Comparison of ENCODE assay signal across 9 mouse cellular contexts in the genomic region with DNA sequence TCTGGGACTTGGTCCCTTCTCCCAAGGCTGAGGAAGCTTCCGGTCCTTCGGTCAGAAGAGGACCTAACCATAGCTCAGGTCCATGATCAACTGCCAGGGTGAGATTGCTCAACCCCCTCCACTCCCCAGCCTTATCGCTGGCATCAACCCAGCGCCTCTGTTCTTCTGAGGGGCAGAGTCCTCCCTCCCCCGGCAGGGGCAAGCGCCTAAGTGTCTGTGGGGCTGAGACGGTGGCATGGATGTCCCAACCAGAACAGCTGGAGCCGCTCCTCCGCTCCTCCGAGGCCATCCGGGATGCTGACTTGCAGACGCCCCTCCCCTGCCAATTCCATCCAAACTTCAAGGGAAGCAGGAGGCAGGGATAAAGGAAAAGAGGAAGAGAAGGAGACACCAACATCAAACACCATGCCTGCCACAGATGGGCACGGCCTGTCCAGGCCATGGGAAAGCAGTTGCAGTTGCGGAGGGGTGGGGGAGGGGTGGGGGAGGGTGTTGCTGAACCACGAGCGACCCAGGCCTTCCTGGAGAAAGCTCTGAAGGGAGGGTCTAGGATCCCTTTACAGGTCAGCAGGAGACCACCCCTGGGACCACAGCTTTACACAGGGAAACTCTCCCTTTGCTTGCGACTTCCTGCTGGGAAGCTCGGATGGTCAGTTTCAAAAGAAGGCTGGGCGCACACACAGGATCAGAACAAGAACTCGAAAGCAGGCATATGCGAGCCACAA. TPM values are rescaled to one million over a fixed set of nuclear protein-coding genes. Genes with fewer than 3 reads are reported as not detected.
DNase-seq lines count a peak whose midpoint lies in the region; ATAC-seq and TF ChIP-seq lines count a peak whose summit lies in the region.
"Had no signal": no experiment of that assay in that cellular context is flagged by ENCODE, and none has a peak within 500 bp of the region (broad histone marks: within the 10 kb centered on the region; RNA-seq: fewer than 3 reads in every experiment).

No protein-coding gene starts in this region.

- H3K4me2 ChIP-seq in embryonic facial prominence, embryonic 13.5 days: peak overlapping the region; percentile 80
- peak overlapping the region; percentile 75 for H3K4me2 ChIP-seq in limb, embryonic 14.5 days (replicated peaks; ENCODE audit: low read depth, low read length, severe bottlenecking)
- H3K4me2 ChIP-seq in midbrain, embryonic 11.5 days: peak overlapping the region; percentile 86

- H3K27me3 ChIP-seq in embryonic facial prominence, embryonic 13.5 days: no peaks in the 10 kb centered on the region
- H3K27me3 ChIP-seq in limb, embryonic 14.5 days (ENCODE audit: control insufficient read depth, insufficient read depth, low read length): no peaks in the 10 kb centered on the region
- H3K27me3 ChIP-seq in midbrain, embryonic 11.5 days (ENCODE audit: control insufficient read depth, insufficient read depth, low read length): no peaks in the 10 kb centered on the region
- H3K27me3 ChIP-seq: CH12.LX had no signal

- no peak for TF ChIP-seq POLR2A in limb, embryonic 14.5 days (IDR thresholded peaks at IDR 0.05; ENCODE audit: borderline replicate concordance, extremely low read depth, insufficient read depth, insufficient read length)

- H3K9me3 ChIP-seq in embryonic facial prominence, embryonic 13.5 days: no peaks in the 10 kb centered on the region
- H3K9me3 ChIP-seq in limb, embryonic 14.5 days (ENCODE audit: control insufficient read depth, low read length): no peaks in the 10 kb centered on the region
- no peaks in the 10 kb centered on the region for H3K9me3 ChIP-seq in midbrain, embryonic 11.5 days (ENCODE audit: control insufficient read depth, low read length)

- no peak for DNase-seq in layer of hippocampus, adult 2 months (ENCODE audit: low spot score in 2 of 2)
- no peak for DNase-seq in layer of hippocampus, postnatal 14 days (ENCODE audit: low spot score in 2 of 2)
- peak; percentile 54 for DNase-seq in heart, postnatal 4 days
- DNase-seq in limb, embryonic 14.5 days (ENCODE audit: low spot score): no peak
- peak; percentile 94 for DNase-seq in midbrain, embryonic 11.5 days (ENCODE audit: low spot score, missing footprints)
- DNase-seq in thymus, postnatal 14 days: peak; percentile 39
- no peak for DNase-seq in layer of hippocampus, adult 9-10 months (ENCODE audit: low spot score)

- ATAC-seq in embryonic facial prominence, embryonic 13.5 days (ENCODE audit: insufficient number of reproducible peaks, insufficient read depth, low FRiP score, low TSS enrichment, low read depth): no peak
- ATAC-seq in limb, embryonic 14.5 days (ENCODE audit: low FRiP score, low read depth): no peak
- no peak for ATAC-seq in midbrain, embryonic 11.5 days (ENCODE audit: low FRiP score)

- 6% methylated on average over 21 of the region's 21 CpGs for WGBS in embryonic facial prominence, embryonic 13.5 days
- 9% methylated on average over 20 of the region's 21 CpGs for WGBS in limb, embryonic 14.5 days
- WGBS in midbrain, embryonic 11.5 days: 12% methylated on average over 21 of the region's 21 CpGs

- H3K9ac ChIP-seq in embryonic facial prominence, embryonic 13.5 days: peak overlapping the region; percentile 95
- peak overlapping the region; percentile 88 for H3K9ac ChIP-seq in limb, embryonic 14.5 days (ENCODE audit: low read depth, low read length, severe bottlenecking)
- H3K9ac ChIP-seq in midbrain, embryonic 11.5 days (ENCODE audit: low read length): peak overlapping the region; percentile 96

- peaks cover 52% of the 10 kb centered on the region for H3K4me1 ChIP-seq in embryonic facial prominence, embryonic 13.5 days
- H3K4me1 ChIP-seq in limb, embryonic 14.5 days (ENCODE audit: control insufficient read depth, insufficient read depth, low read length): peaks cover 30% of the 10 kb centered on the region
- H3K4me1 ChIP-seq in midbrain, embryonic 11.5 days (ENCODE audit: control insufficient read depth, insufficient read depth, low read length): peaks cover 27% of the 10 kb centered on the region

- peak overlapping the region; percentile 98 for H3K27ac ChIP-seq in layer of hippocampus, adult 2 months
- peak overlapping the region; percentile 100 for H3K27ac ChIP-seq in embryonic facial prominence, embryonic 13.5 days
- H3K27ac ChIP-seq in limb, embryonic 14.5 days (replicated peaks; ENCODE audit: low read depth, low read length): peak overlapping the region; percentile 97
- H3K27ac ChIP-seq in midbrain, embryonic 11.5 days (ENCODE audit: low read depth, low read length): peak overlapping the region; percentile 85

- peaks cover 26% of the 10 kb centered on the region for H3K36me3 ChIP-seq in embryonic facial prominence, embryonic 13.5 days
- H3K36me3 ChIP-seq in limb, embryonic 14.5 days (ENCODE audit: control insufficient read depth, insufficient read depth, low read length): peaks cover 29% of the 10 kb centered on the region
- H3K36me3 ChIP-seq in midbrain, embryonic 11.5 days (ENCODE audit: control insufficient read depth, insufficient read depth, low read length): peaks cover 2% of the 10 kb centered on the region; the same call in 1 of the 2 replicates

- TF ChIP-seq CTCF in layer of hippocampus, adult 2 months (conservative IDR thresholded peaks at IDR 0.05): no peak

- peak overlapping the region; percentile 80 for H3K4me3 ChIP-seq in layer of hippocampus, adult 2 months
- H3K4me3 ChIP-seq in embryonic facial prominence, embryonic 13.5 days: peak overlapping the region; percentile 85
- peak overlapping the region; percentile 90 for H3K4me3 ChIP-seq in limb, embryonic 14.5 days (replicated peaks; ENCODE audit: low read length)
- H3K4me3 ChIP-seq in midbrain, embryonic 11.5 days (ENCODE audit: low read depth, low read length): peak overlapping the region; percentile 93

RNA-seq across cellular contexts. Expression of gene Cdc42ep4, which starts 2.7 kb away (rescaled TPM):
- total RNA-seq in layer of hippocampus, adult 2 months (2021): 10 to 100 TPM; 30.5 to 35.2 TPM
- 10 to 100 TPM; 42.1 to 46.9 TPM for total RNA-seq in layer of hippocampus, postnatal 14 days (2021)
- polyA plus RNA-seq in embryonic facial prominence, embryonic 13.5 days (2015; fragmentation: Nextera tagmentation; extraction: Ambion mirVana): 108 and 119 TPM in 2 replicates
- 10 to 100 TPM; 18.7 to 20.7 TPM for total RNA-seq in heart, postnatal 4 days (2021)
- polyA plus RNA-seq in limb, embryonic 14.5 days (2012; rRNA removed): 47.3 and 61.4 TPM in 2 replicates
- polyA plus RNA-seq in limb, embryonic 14.5 days (2014; fragmentation: Nextera tagmentation; extraction: Ambion mirVana): 49.6 and 57.3 TPM in 2 replicates
- 54.6 and 60.4 TPM in 2 replicates for polyA plus RNA-seq in midbrain, embryonic 11.5 days (2014; fragmentation: Nextera tagmentation; extraction: Ambion mirVana)

RNA-seq across cellular contexts. Expression of gene Cpsf4l, which starts 39.1 kb away (rescaled TPM):
- not detected for total RNA-seq in layer of hippocampus, adult 2 months (2021)
- total RNA-seq in layer of hippocampus, postnatal 14 days (2021): not detected
- polyA plus RNA-seq in embryonic facial prominence, embryonic 13.5 days (2015; fragmentation: Nextera tagmentation; extraction: Ambion mirVana): 1.5 and 1.7 TPM in 2 replicates
- total RNA-seq in heart, postnatal 4 days (2021): not detected
- 0.88 and 1.3 TPM in 2 replicates for polyA plus RNA-seq in limb, embryonic 14.5 days (2012; rRNA removed)
- 1.2 and 1.3 TPM in 2 replicates for polyA plus RNA-seq in limb, embryonic 14.5 days (2014; fragmentation: Nextera tagmentation; extraction: Ambion mirVana)
- polyA plus RNA-seq in midbrain, embryonic 11.5 days (2014; fragmentation: Nextera tagmentation; extraction: Ambion mirVana): 0.30 and 0.57 TPM in 2 replicates

Comparison
In these comparisons a context has a peak if more than half of its experiments do, and no peak if none do; other contexts are left out.
1. DNase-seq: peak in heart, postnatal 4 days (single experiment), midbrain, embryonic 11.5 days (single experiment) and thymus, postnatal 14 days (single experiment); none in layer of hippocampus, adult 2 months (0 of 2), layer of hippocampus, postnatal 14 days (0 of 2), limb, embryonic 14.5 days (single experiment) and layer of hippocampus, adult 9-10 months (single experiment).
2. Peak in every context shown above with its lines, with median percentiles within 50 percentile points of each other: H3K27ac ChIP-seq, H3K4me3 ChIP-seq, H3K4me2 ChIP-seq and H3K9ac ChIP-seq.